Mouse (Mus musculus) liver, postnatal 0 days (tissue): ENCODE data around the gene Rdh9.
A peak's percentile ranks its signal among the peaks of the same experiment; 100 is the strongest.

Experiments used
- CTCF ChIP-seq: sonication (generic); IDR thresholded peaks from 2 replicates; pipeline ENCODE4 v1.5.1; 2016; ENCODE audit warnings: antibody characterized with exemption, low read depth
- EP300 ChIP-seq: IDR thresholded peaks from 2 replicates; pipeline ENCODE4 v1.6.1; 2016; ENCODE audit warnings: antibody characterized with exemption, low read depth, mild to moderate bottlenecking

- TF ChIP-seq CTCF (no peak), EP300 (peak; percentile 36)
Measured at GRCm38 (mm10) chr10:127736916-127737315, 39.3 kb upstream of the Rdh9 start.
